In genomic region chr3:69481835-69482234, GRCm38 (mm10) we compare ENCODE assay signal across 8 mouse cellular contexts.
DNase-seq lines count a peak whose midpoint lies in the region; ATAC-seq and TF ChIP-seq lines count a peak whose summit lies in the region.

No protein-coding gene starts in this region.

- WGBS in heart, embryonic 16.5 days = 29% methylated on average over 4 of the region's 4 CpGs
- WGBS in liver, embryonic 14.5 days (ENCODE audit: insufficient replicate concordance) = 29% methylated on average over 4 of the region's 4 CpGs
- WGBS in neural tube, embryonic 15.5 days = 38% methylated on average over 4 of the region's 4 CpGs

- peaks cover 10% of the 10 kb centered on the region; the same call in 1 of the 2 replicates for H3K4me1 ChIP-seq in heart, embryonic 16.5 days (ENCODE audit: control insufficient read depth, insufficient read depth, low read length)
- no peaks in the 10 kb centered on the region for H3K4me1 ChIP-seq in liver, embryonic 14.5 days (replicated peaks; ENCODE audit: control insufficient read depth in 2 of 2, insufficient read depth in 2 of 2, low read length in 1 of 2)
- H3K4me1 ChIP-seq in neural tube, embryonic 15.5 days = peaks cover 25% of the 10 kb centered on the region

- no peak overlapping the region for H3K4me3 ChIP-seq in heart, embryonic 16.5 days (ENCODE audit: low read length)
- H3K4me3 ChIP-seq in liver, embryonic 14.5 days (ENCODE audit: insufficient read depth in 1 of 2, low read depth in 2 of 2, low read length in 2 of 2) = no peak overlapping the region
- no peak overlapping the region for H3K4me3 ChIP-seq in neural tube, embryonic 15.5 days (replicated peaks)

- no peak for TF ChIP-seq EP300 in liver, embryonic 14.5 days (IDR thresholded peaks at IDR 0.05; ENCODE audit: low read depth)

- peak; percentile 81 for TF ChIP-seq CTCF in liver, embryonic 14.5 days (IDR thresholded peaks at IDR 0.05; ENCODE audit: low read depth)

- H3K27me3 ChIP-seq in heart, embryonic 16.5 days (ENCODE audit: control insufficient read depth, insufficient read depth, low read length) = no peaks in the 10 kb centered on the region
- no peaks in the 10 kb centered on the region for H3K27me3 ChIP-seq in liver, embryonic 14.5 days (ENCODE audit: control insufficient read depth, insufficient read depth, low read length)
- no peaks in the 10 kb centered on the region for H3K27me3 ChIP-seq in neural tube, embryonic 15.5 days (replicated peaks)

- ATAC-seq in heart, embryonic 16.5 days (replicated peaks; ENCODE audit: extremely low read depth, insufficient read depth, low FRiP score) = peak; percentile 54; the same call in 1 of the 2 replicates
- no peak for ATAC-seq in liver, embryonic 14.5 days (ENCODE audit: insufficient read depth)
- peak; percentile 71; the same call in 1 of the 2 replicates for ATAC-seq in neural tube, embryonic 15.5 days (ENCODE audit: low FRiP score)

- no peak overlapping the region for H3K9ac ChIP-seq in heart, embryonic 16.5 days (ENCODE audit: low read length)
- H3K9ac ChIP-seq in liver, embryonic 14.5 days (replicated peaks) = no peak overlapping the region
- H3K9ac ChIP-seq in neural tube, embryonic 15.5 days (replicated peaks) = no peak overlapping the region

- H3K27ac ChIP-seq in heart, embryonic 16.5 days (ENCODE audit: low read length) = no peak overlapping the region
- no peak overlapping the region for H3K27ac ChIP-seq in liver, embryonic 14.5 days
- H3K27ac ChIP-seq in neural tube, embryonic 15.5 days (replicated peaks) = no peak overlapping the region

- peak; percentile 83 for DNase-seq in CD4-positive, CD25-positive, alpha-beta regulatory T cell, adult 2 months (ENCODE audit: low read depth, low spot score)
- DNase-seq in adipocyte (ENCODE audit: low spot score) = peak; percentile 83
- DNase-seq in embryo, embryonic 10 days (ENCODE audit: low spot score) = peak; percentile 85
- peak; percentile 78 for DNase-seq in kidney, postnatal 14 days
- peak; percentile 33 to 42 (median 33) for DNase-seq in liver, embryonic 14.5 days (ENCODE audit: low read depth in 3 of 3, low spot score in 3 of 3)
- peak; percentile 29 to 41 for DNase-seq in thymus, postnatal 36 days

- no peak overlapping the region for H3K4me2 ChIP-seq in heart, embryonic 16.5 days (ENCODE audit: low read depth, low read length)
- no peak overlapping the region for H3K4me2 ChIP-seq in liver, embryonic 14.5 days (ENCODE audit: low read depth)
- no peak overlapping the region for H3K4me2 ChIP-seq in neural tube, embryonic 15.5 days

- H3K9me3 ChIP-seq in heart, embryonic 16.5 days (replicated peaks; ENCODE audit: control insufficient read depth, low read length) = no peaks in the 10 kb centered on the region
- no peaks in the 10 kb centered on the region for H3K9me3 ChIP-seq in liver, embryonic 14.5 days (ENCODE audit: control insufficient read depth, low read length)
- no peaks in the 10 kb centered on the region for H3K9me3 ChIP-seq in neural tube, embryonic 15.5 days (replicated peaks)

- H3K36me3 ChIP-seq in heart, embryonic 16.5 days (ENCODE audit: control insufficient read depth, insufficient read depth) = no peaks in the 10 kb centered on the region
- H3K36me3 ChIP-seq in liver, embryonic 14.5 days (replicated peaks; ENCODE audit: control insufficient read depth, insufficient read depth, low read depth) = no peaks in the 10 kb centered on the region
- H3K36me3 ChIP-seq in neural tube, embryonic 15.5 days = no peaks in the 10 kb centered on the region

Comparison
In these comparisons a context has a peak if more than half of its experiments do, and no peak if none do; other contexts are left out.
1. DNase-seq: peak in every context shown above with its lines; median percentile 85 in embryo, embryonic 10 days; 83 in CD4-positive, CD25-positive, alpha-beta regulatory T cell, adult 2 months; 83 in adipocyte; 78 in kidney, postnatal 14 days; 35 in thymus, postnatal 36 days; 33 in liver, embryonic 14.5 days.